Mouse (Mus musculus) right cerebral cortex, adult 2 months (tissue): ENCODE measurements at regions not wholly inside any gene's neighbourhood (a gene's known extent, or its start where the extent isn't known, plus 50 kb on each side); places are given as distances from the start of the nearest gene placed in this dataset.

Experiments used
- DNase-seq, 2 experiments: peaks; one replicate each; pipeline ENCODE4 v3.0.0; 2021 to 2022; ENCODE audit warnings: low spot score in 2 of 2

- no peak for DNase-seq
Observed at GRCm38 (mm10) chr5:132826009-132826408, 282.9 kb upstream of the Auts2 start.

GRCm38 (mm10) chr5:132817665-132818064 is 274.5 kb upstream of the Auts2 start:
- DNase-seq: no peak

GRCm38 (mm10) chr5:132809181-132809580 is 266.0 kb upstream of the Auts2 start:
- DNase-seq: no peak

GRCm38 (mm10) chr5:132796061-132796460 is 252.9 kb upstream of the Auts2 start:
- no peak for DNase-seq

- DNase-seq: no peak
Observed at GRCm38 (mm10) chr5:132792484-132792883, 249.3 kb upstream of the Auts2 start.

GRCm38 (mm10) chr5:132785291-132785690 is 242.1 kb upstream of the Auts2 start:
- DNase-seq: no peak

- DNase-seq: peak; percentile 50 to 58
Observed at GRCm38 (mm10) chr5:132784791-132785190, 241.6 kb upstream of the Auts2 start.

GRCm38 (mm10) chr5:132774141-132774680 is 231.1 kb upstream of the Auts2 start:
- no peak for DNase-seq

GRCm38 (mm10) chr5:132760396-132760795 is 217.3 kb upstream of the Auts2 start:
- no peak for DNase-seq

- no peak for DNase-seq
Observed at GRCm38 (mm10) chr5:132759751-132760150, 216.6 kb upstream of the Auts2 start.

GRCm38 (mm10) chr5:132758941-132759340 is 215.8 kb upstream of the Auts2 start:
- peak; percentile 11 for DNase-seq

- no peak for DNase-seq
Observed at GRCm38 (mm10) chr5:132737966-132738365, 194.8 kb upstream of the Auts2 start.

- no peak for DNase-seq
Observed at GRCm38 (mm10) chr5:132728689-132729189, 185.6 kb upstream of the Auts2 start.

- DNase-seq: no peak
Observed at GRCm38 (mm10) chr5:132724467-132724866, 181.3 kb upstream of the Auts2 start.

GRCm38 (mm10) chr5:132710301-132710700 is 167.2 kb upstream of the Auts2 start:
- DNase-seq: no peak

GRCm38 (mm10) chr5:132707531-132707930 is 164.4 kb upstream of the Auts2 start:
- no peak for DNase-seq

GRCm38 (mm10) chr5:132703455-132704100 is 160.4 kb upstream of the Auts2 start:
- DNase-seq: no peak

- no peak for DNase-seq
Observed at GRCm38 (mm10) chr5:132702573-132702972, 159.4 kb upstream of the Auts2 start.

- DNase-seq: no peak
Observed at GRCm38 (mm10) chr5:132690784-132691183, 147.6 kb upstream of the Auts2 start.

GRCm38 (mm10) chr5:132675261-132675660 is 132.1 kb upstream of the Auts2 start:
- no peak for DNase-seq

- no peak for DNase-seq
Observed at GRCm38 (mm10) chr5:132673599-132674305, 130.6 kb upstream of the Auts2 start.

- no peak for DNase-seq
Observed at GRCm38 (mm10) chr5:132671496-132671895, 128.4 kb upstream of the Auts2 start.

GRCm38 (mm10) chr5:132667316-132667715 is 124.2 kb upstream of the Auts2 start:
- no peak for DNase-seq
